Mouse (Mus musculus) ES-Bruce4 (cell line): ENCODE data around the gene Scn4a. TPM values are rescaled to one million over a fixed set of nuclear protein-coding genes. Genes with fewer than 3 reads are reported as not detected.

ENCODE experiments used
- H3K27ac ChIP-seq: 2 replicates; pipeline ENCODE4 v1.5.1; 2012; ENCODE audit warnings: low read length, inconsistent platforms; ENCODE audit not compliant: insufficient read depth
- H3K27me3 ChIP-seq: 2 replicates; pipeline ENCODE4 v1.6.1; 2012; ENCODE audit warnings: mild to moderate bottlenecking, low read length, inconsistent platforms; ENCODE audit not compliant: control insufficient read depth, poor library complexity, insufficient read depth, severe bottlenecking
- H3K36me3 ChIP-seq: 2 replicates; pipeline ENCODE4 v1.6.1; 2012; ENCODE audit warnings: inconsistent platforms, mild to moderate bottlenecking, low read length, moderate library complexity; ENCODE audit not compliant: control insufficient read depth, poor library complexity, insufficient read depth, severe bottlenecking
- H3K4me1 ChIP-seq: one replicate; pipeline ENCODE4 v1.8.1; 2011; ENCODE audit warnings: low read length; ENCODE audit not compliant: control insufficient read depth, insufficient read depth
- H3K4me3 ChIP-seq: 2 replicates; pipeline ENCODE4 v1.5.1; 2011; ENCODE audit warnings: low read depth, mild to moderate bottlenecking, low read length
- H3K9ac ChIP-seq: 2 replicates; pipeline ENCODE4 v1.6.1; 2012; ENCODE audit warnings: low read depth, mild to moderate bottlenecking, inconsistent platforms; ENCODE audit not compliant: poor library complexity, severe bottlenecking
- H3K9me3 ChIP-seq: replicated peaks from 2 replicates; pipeline ENCODE4 v1.6.1; 2012; ENCODE audit warnings: mild to moderate bottlenecking, low read length, inconsistent platforms; ENCODE audit not compliant: control insufficient read depth, poor library complexity, insufficient read depth, severe bottlenecking
- CTCF ChIP-seq: IDR thresholded peaks from one replicate; pipeline ENCODE4 v1.8.1; 2011; ENCODE audit warnings: low read depth, low read length
- EP300 ChIP-seq: IDR thresholded peaks from 2 replicates; pipeline ENCODE4 v1.6.1; 2011; ENCODE audit warnings: low read depth, low read length; ENCODE audit not compliant: insufficient read depth
- POLR2A ChIP-seq: IDR thresholded peaks from one replicate; pipeline ENCODE4 v1.8.1; 2011; ENCODE audit warnings: low read length; ENCODE audit not compliant: insufficient read depth
- polyA plus RNA-seq: library from polyadenylated mRNA; stranded (reverse); fragments of >200 nt; gene quantifications from 2 replicates; pipeline ENCODE4 v1.2.4, GENCODE M21; 2011; ENCODE audit warnings: low read depth; ENCODE audit not compliant: missing spikeins, insufficient read depth, insufficient read length

Scn4a gene
- polyA plus RNA-seq, 1 experiment, result not detected

DNA sequence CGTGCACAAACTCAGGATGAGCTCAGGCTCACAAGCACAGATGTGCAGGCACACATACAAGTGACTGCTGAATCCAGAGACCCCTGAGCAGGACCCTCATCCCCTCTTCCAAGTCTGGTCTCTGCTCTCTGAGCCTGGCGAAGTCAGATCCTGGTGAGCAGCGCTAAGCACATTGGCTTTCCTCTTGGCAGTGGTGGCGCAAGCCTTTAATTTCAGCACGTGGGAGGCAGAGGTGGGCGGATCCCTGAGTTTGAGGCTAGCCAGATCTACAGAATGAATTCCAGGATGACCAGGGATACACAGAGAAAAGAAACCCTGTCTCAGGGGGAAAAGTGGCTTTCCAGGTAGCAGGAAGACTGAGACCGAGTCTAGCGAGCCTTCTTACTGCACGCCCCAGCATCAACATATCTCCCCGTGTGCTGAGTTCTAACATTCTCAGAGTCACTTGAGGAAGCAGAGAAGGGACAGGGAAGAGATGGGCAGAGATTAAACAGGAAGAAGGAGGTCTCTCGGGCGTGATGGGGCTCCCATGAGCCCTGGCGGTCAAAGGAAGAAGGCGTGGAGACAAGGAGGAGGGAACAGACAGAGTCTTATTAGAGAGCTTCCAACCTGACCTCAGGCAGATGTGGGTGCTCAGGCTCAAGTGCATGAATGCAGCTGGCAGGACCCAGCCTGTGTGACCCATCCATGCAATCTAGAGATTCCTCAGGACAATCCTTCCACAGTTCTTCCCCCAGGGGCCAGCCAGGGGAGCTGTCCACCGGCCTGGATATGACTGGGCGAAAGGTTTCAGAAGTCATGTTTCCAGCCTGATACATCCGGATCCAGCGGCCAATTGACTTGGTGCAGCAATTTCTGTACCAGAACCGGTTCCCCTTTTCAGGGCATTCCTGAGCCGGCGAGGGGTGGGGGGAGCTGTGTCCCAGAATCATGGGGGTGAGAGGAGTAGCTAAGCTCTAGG is 34.4 kb downstream of the Scn4a start:
- no peak overlapping the region for H3K27ac ChIP-seq

GRCm38 (mm10) chr11:106317801-106318200 is 35.3 kb downstream of the Scn4a start:
- no peak overlapping the region for H3K9ac ChIP-seq
- peaks cover 3% of the 10 kb centered on the region for H3K4me1 ChIP-seq
- no peaks in the 10 kb centered on the region for H3K27me3 ChIP-seq
- H3K36me3 ChIP-seq, result no peaks in the 10 kb centered on the region
- TF ChIP-seq POLR2A, result no peak
- no peak overlapping the region for H3K27ac ChIP-seq
- H3K4me3 ChIP-seq, result no peak overlapping the region
- no peaks in the 10 kb centered on the region for H3K9me3 ChIP-seq

More for the DNA sequence above, 34.4 kb downstream of the Scn4a start:
- H3K9ac ChIP-seq, result no peak overlapping the region
- peaks cover 3% of the 10 kb centered on the region for H3K4me1 ChIP-seq
- H3K4me3 ChIP-seq, result no peak overlapping the region
- H3K27me3 ChIP-seq, result no peaks in the 10 kb centered on the region
- no peaks in the 10 kb centered on the region for H3K9me3 ChIP-seq
- TF ChIP-seq CTCF (no peak), POLR2A (no peak), EP300 (no peak)
- no peaks in the 10 kb centered on the region for H3K36me3 ChIP-seq

GRCm38 (mm10) chr11:106316416-106316815 is 36.7 kb downstream of the Scn4a start:
- no peaks in the 10 kb centered on the region for H3K27me3 ChIP-seq
- no peaks in the 10 kb centered on the region for H3K36me3 ChIP-seq
- no peak overlapping the region for H3K27ac ChIP-seq
- H3K4me1 ChIP-seq, result peaks cover 3% of the 10 kb centered on the region
- H3K9ac ChIP-seq, result no peak overlapping the region
- H3K4me3 ChIP-seq, result no peak overlapping the region
- TF ChIP-seq EP300, result no peak
- no peak for TF ChIP-seq POLR2A
- no peak for TF ChIP-seq CTCF
- no peaks in the 10 kb centered on the region for H3K9me3 ChIP-seq

DNA sequence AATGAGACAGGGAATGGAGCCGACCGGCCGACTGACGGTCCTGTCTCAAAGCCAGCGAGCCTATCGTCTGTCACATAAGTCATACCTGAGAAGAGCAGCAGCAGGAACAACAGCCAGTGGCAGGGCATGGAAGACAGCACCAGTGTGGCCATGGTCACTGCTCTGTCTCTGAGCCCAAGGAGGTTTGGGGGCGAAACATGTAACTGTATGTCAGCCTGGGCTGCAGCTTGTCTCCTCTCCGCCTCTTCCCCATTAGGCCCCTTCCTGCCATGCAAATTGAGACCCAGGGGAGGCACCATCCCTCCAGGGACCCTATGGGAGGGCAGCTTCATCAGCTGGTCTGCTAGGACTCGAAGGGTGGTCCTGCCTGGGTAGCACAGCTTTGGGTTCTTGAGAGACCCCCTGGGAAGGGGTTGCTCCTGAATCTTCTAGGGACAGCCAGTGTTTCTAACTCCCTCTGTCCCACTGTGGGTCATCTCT is 38.7 kb downstream of the Scn4a start, which contains the start of gene Cd79b:
Gene Cd79b (minus strand): TSS at position 430 of the 480 bp plus-strand sequence.
- no peaks in the 10 kb centered on the region for H3K4me1 ChIP-seq
- H3K36me3 ChIP-seq, result no peaks in the 10 kb centered on the region
- H3K4me3 ChIP-seq, result no peak within 1 kb of the TSS
- H3K27me3 ChIP-seq, result no peaks in the 10 kb centered on the region
- H3K27ac ChIP-seq, result no peak within 1 kb of the TSS
- H3K9ac ChIP-seq, result no peak within 1 kb of the TSS
- no peaks in the 10 kb centered on the region for H3K9me3 ChIP-seq
- TF ChIP-seq POLR2A (no peak), CTCF (no peak), EP300 (no peak)

GRCm38 (mm10) chr11:106313533-106313932 is 39.6 kb downstream of the Scn4a start:
- H3K4me1 ChIP-seq, result no peaks in the 10 kb centered on the region
- H3K4me3 ChIP-seq, result no peak overlapping the region
- no peaks in the 10 kb centered on the region for H3K36me3 ChIP-seq
- H3K9me3 ChIP-seq, result no peaks in the 10 kb centered on the region
- 0 out of 2 replicates have a peak, but pooled peaks have one; percentile 20 for TF ChIP-seq EP300
- TF ChIP-seq CTCF, result no peak
- H3K9ac ChIP-seq, result no peak overlapping the region
- no peaks in the 10 kb centered on the region for H3K27me3 ChIP-seq
- H3K27ac ChIP-seq, result no peak overlapping the region

- H3K27me3 ChIP-seq, result no peaks in the 10 kb centered on the region
- no peaks in the 10 kb centered on the region for H3K9me3 ChIP-seq
- no peak overlapping the region for H3K27ac ChIP-seq
- no peak overlapping the region for H3K9ac ChIP-seq
- no peak overlapping the region for H3K4me3 ChIP-seq
- H3K4me1 ChIP-seq, result no peaks in the 10 kb centered on the region
- H3K36me3 ChIP-seq, result no peaks in the 10 kb centered on the region
- TF ChIP-seq POLR2A (no peak), CTCF (no peak), EP300 (no peak)
Measured at GRCm38 (mm10) chr11:106310123-106310522, 43.0 kb downstream of the Scn4a start.
